ENCODE assay signal across 22 mouse cellular contexts in the genomic region with DNA sequence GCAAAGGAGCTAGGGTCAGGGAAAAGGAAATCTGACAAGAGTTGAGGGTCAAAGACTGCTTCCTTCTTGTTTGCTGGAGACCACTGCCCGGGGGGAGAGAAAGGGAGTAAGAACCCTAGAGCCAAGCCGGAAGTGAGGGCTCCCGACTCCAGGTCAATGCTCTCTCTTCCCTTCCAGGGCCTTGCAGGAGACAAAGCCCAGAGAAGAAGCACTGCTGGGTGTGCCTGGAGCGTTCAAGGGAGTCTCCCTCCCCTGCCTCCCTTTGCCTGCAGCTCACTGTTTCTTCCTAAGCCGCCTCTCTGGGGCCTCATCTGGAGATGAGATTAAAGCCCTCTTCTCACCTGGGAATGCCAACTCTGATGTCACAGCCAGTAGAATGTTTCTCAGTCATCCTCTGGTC. TPM values are rescaled to one million over a fixed set of nuclear protein-coding genes. Genes with fewer than 3 reads are reported as not detected.
DNase-seq lines count a peak whose midpoint lies in the region; ATAC-seq and TF ChIP-seq lines count a peak whose summit lies in the region.
"Had no signal": no experiment of that assay in that cellular context is flagged by ENCODE, and none has a peak within 500 bp of the region (broad histone marks: within the 10 kb centered on the region; RNA-seq: fewer than 3 reads in every experiment).

No protein-coding gene starts in this region.

- H3K9me3 ChIP-seq in heart, embryonic 16.5 days (replicated peaks; ENCODE audit: control insufficient read depth, low read length): no peaks in the 10 kb centered on the region
- H3K9me3 ChIP-seq in lung, embryonic 16.5 days (ENCODE audit: control insufficient read depth, low read length): no peaks in the 10 kb centered on the region
- H3K9me3 ChIP-seq in embryonic facial prominence, embryonic 13.5 days: no peaks in the 10 kb centered on the region
- H3K9me3 ChIP-seq: megakaryocyte, embryonic 14.5 days; neural tube, embryonic 15.5 days had no signal

- no peaks in the 10 kb centered on the region for H3K36me3 ChIP-seq in heart, embryonic 16.5 days (ENCODE audit: control insufficient read depth, insufficient read depth)
- H3K36me3 ChIP-seq in lung, embryonic 16.5 days (ENCODE audit: control insufficient read depth, insufficient read depth, low read length): no peaks in the 10 kb centered on the region
- H3K36me3 ChIP-seq in embryonic facial prominence, embryonic 13.5 days: no peaks in the 10 kb centered on the region
- H3K36me3 ChIP-seq in testis, adult 2 months (ENCODE audit: control insufficient read depth, insufficient read depth, low read length): no peaks in the 10 kb centered on the region
- H3K36me3 ChIP-seq: neural tube, embryonic 15.5 days had no signal

- peak overlapping the region; percentile 55 for H3K27ac ChIP-seq in heart, embryonic 16.5 days (ENCODE audit: low read length)
- no peak overlapping the region for H3K27ac ChIP-seq in lung, embryonic 16.5 days (ENCODE audit: low read length)
- H3K27ac ChIP-seq in embryonic facial prominence, embryonic 13.5 days: no peak overlapping the region
- peak overlapping the region; percentile 83 for H3K27ac ChIP-seq in testis, adult 2 months (ENCODE audit: control insufficient read depth, insufficient read depth, low read depth, low read length)
- H3K27ac ChIP-seq: neural tube, embryonic 15.5 days had no signal

- H3K4me2 ChIP-seq in heart, embryonic 16.5 days (ENCODE audit: low read depth, low read length): no peak overlapping the region; the same call in 1 of the 2 replicates
- H3K4me2 ChIP-seq in lung, embryonic 16.5 days (ENCODE audit: low read depth, low read length): no peak overlapping the region
- no peak overlapping the region for H3K4me2 ChIP-seq in embryonic facial prominence, embryonic 13.5 days
- H3K4me2 ChIP-seq: neural tube, embryonic 15.5 days had no signal

- H3K27me3 ChIP-seq in heart, embryonic 16.5 days (ENCODE audit: control insufficient read depth, insufficient read depth, low read length): no peaks in the 10 kb centered on the region
- no peaks in the 10 kb centered on the region for H3K27me3 ChIP-seq in lung, embryonic 16.5 days (ENCODE audit: control insufficient read depth, insufficient read depth, low read depth, low read length)
- H3K27me3 ChIP-seq in embryonic facial prominence, embryonic 13.5 days: no peaks in the 10 kb centered on the region
- no peaks in the 10 kb centered on the region for H3K27me3 ChIP-seq in testis, adult 2 months (ENCODE audit: control insufficient read depth, insufficient read depth, low read length)
- H3K27me3 ChIP-seq: Patski had no signal

- TF ChIP-seq POLR2A in testis, adult 2 months (IDR thresholded peaks at IDR 0.05; ENCODE audit: control insufficient read depth, low read depth, low read length): no peak; the same call in 1 of the 2 replicates

- no peak for ATAC-seq in heart, embryonic 16.5 days (replicated peaks; ENCODE audit: extremely low read depth, insufficient read depth, low FRiP score)
- no peak for ATAC-seq in lung, embryonic 16.5 days (ENCODE audit: low read depth)
- ATAC-seq in embryonic facial prominence, embryonic 13.5 days (ENCODE audit: insufficient number of reproducible peaks, insufficient read depth, low FRiP score, low TSS enrichment, low read depth): no peak
- no peak for ATAC-seq in frontal cortex, adult (ENCODE audit: low TSS enrichment)
- ATAC-seq: intestine, embryonic 16.5 days; Patski had no signal

- no peak for DNase-seq in heart, postnatal 10 days
- DNase-seq in lung, postnatal 14 days: no peak
- DNase-seq in c-Kit-positive CD71-positive TER-119-positive erythroid progenitor cells, embryonic 14.5 days (ENCODE audit: low spot score): no peak
- DNase-seq: cerebellum, adult 9-10 months; embryo, embryonic 11 days; heart, postnatal 4 days; lung, adult 2 months; thymus, adult 18-20 months had no signal

- 23% methylated on average over 5 of the region's 5 CpGs for WGBS in heart, embryonic 16.5 days
- WGBS in lung, embryonic 16.5 days: 22% methylated on average over 5 of the region's 5 CpGs
- WGBS in embryonic facial prominence, embryonic 13.5 days: 11% methylated on average over 5 of the region's 5 CpGs

- H3K4me3 ChIP-seq in heart, embryonic 16.5 days (ENCODE audit: low read length): peak overlapping the region; percentile 20
- no peak overlapping the region for H3K4me3 ChIP-seq in lung, embryonic 16.5 days (ENCODE audit: low read length)
- no peak overlapping the region for H3K4me3 ChIP-seq in embryonic facial prominence, embryonic 13.5 days
- H3K4me3 ChIP-seq in testis, adult 2 months (ENCODE audit: control insufficient read depth, low read depth, low read length): peak overlapping the region; percentile 53
- H3K4me3 ChIP-seq: neural tube, embryonic 15.5 days had no signal

- TF ChIP-seq CTCF in testis, adult 2 months (IDR thresholded peaks at IDR 0.05; ENCODE audit: control insufficient read depth, insufficient read depth, insufficient replicate concordance, low read depth, low read length): no peak

- peaks cover 23% of the 10 kb centered on the region for H3K4me1 ChIP-seq in heart, embryonic 16.5 days (ENCODE audit: control insufficient read depth, insufficient read depth, low read length)
- H3K4me1 ChIP-seq in lung, embryonic 16.5 days (replicated peaks; ENCODE audit: control insufficient read depth, insufficient read depth, low read length): peaks cover 18% of the 10 kb centered on the region
- peaks cover 25% of the 10 kb centered on the region for H3K4me1 ChIP-seq in embryonic facial prominence, embryonic 13.5 days
- peaks cover 17% of the 10 kb centered on the region for H3K4me1 ChIP-seq in testis, adult 2 months (ENCODE audit: control insufficient read depth, insufficient read depth, low read length)

- peak overlapping the region; percentile 50 for H3K9ac ChIP-seq in heart, embryonic 16.5 days (ENCODE audit: low read length)
- peak overlapping the region; percentile 1; the same call in 1 of the 2 replicates for H3K9ac ChIP-seq in lung, embryonic 16.5 days (ENCODE audit: low read length)
- peak overlapping the region; percentile 44; the same call in 1 of the 2 replicates for H3K9ac ChIP-seq in embryonic facial prominence, embryonic 13.5 days
- H3K9ac ChIP-seq: neural tube, embryonic 15.5 days had no signal

- intact Hi-C loops in heart, postnatal 10 days (cut with DNase I): no loop called here

RNA-seq across cellular contexts. Expression of a gene that starts 10.4 kb away (rescaled TPM):
- polyA plus RNA-seq in heart, embryonic 16.5 days (2015; fragmentation: Nextera tagmentation; extraction: Ambion mirVana): 34.9 and 54.5 TPM in 2 replicates
- 10 to 100 TPM in 1 of 2 experiments, 1 to 10 TPM in 1; 9.8 to 52.9 TPM for total RNA-seq in heart, postnatal 10 days (2021)
- 38.5 and 43.8 TPM in 2 replicates for polyA plus RNA-seq in lung, embryonic 16.5 days (2015; fragmentation: Nextera tagmentation; extraction: Ambion mirVana)
- polyA plus RNA-seq in embryonic facial prominence, embryonic 13.5 days (2015; fragmentation: Nextera tagmentation; extraction: Ambion mirVana): 23.3 and 24.5 TPM in 2 replicates
- 19.8 and 22.7 TPM in 2 replicates for polyA plus RNA-seq in testis, adult 2 months (2012; rRNA removed)

RNA-seq across cellular contexts. Expression of a gene that starts 23.7 kb away (rescaled TPM):
- polyA plus RNA-seq in heart, embryonic 16.5 days (2015; fragmentation: Nextera tagmentation; extraction: Ambion mirVana): not detected in 2 replicates
- not detected for total RNA-seq in heart, postnatal 10 days (2021)
- polyA plus RNA-seq in lung, embryonic 16.5 days (2015; fragmentation: Nextera tagmentation; extraction: Ambion mirVana): not detected in 2 replicates
- polyA plus RNA-seq in embryonic facial prominence, embryonic 13.5 days (2015; fragmentation: Nextera tagmentation; extraction: Ambion mirVana): not detected in 2 replicates
- 513 and 515 TPM in 2 replicates for polyA plus RNA-seq in testis, adult 2 months (2012; rRNA removed)
- total RNA-seq: adrenal gland, adult 2 months; gastrocnemius, postnatal 4 days; heart, postnatal 4 days; layer of hippocampus, adult 8-10 months; left cerebral cortex, postnatal 10 days had no signal
- polyA plus RNA-seq: adrenal gland, adult 2 months; intestine, embryonic 16.5 days; lung, adult 2 months; neural tube, embryonic 15.5 days; Patski had no signal

RNA-seq across cellular contexts. Expression of a gene that starts 42.3 kb away (rescaled TPM):
- polyA plus RNA-seq in heart, embryonic 16.5 days (2015; fragmentation: Nextera tagmentation; extraction: Ambion mirVana): not detected in 2 replicates
- not detected for total RNA-seq in heart, postnatal 10 days (2021)
- polyA plus RNA-seq in lung, embryonic 16.5 days (2015; fragmentation: Nextera tagmentation; extraction: Ambion mirVana): not detected in 2 replicates
- polyA plus RNA-seq in embryonic facial prominence, embryonic 13.5 days (2015; fragmentation: Nextera tagmentation; extraction: Ambion mirVana): not detected in 2 replicates
- polyA plus RNA-seq in testis, adult 2 months (2012; rRNA removed): not detected in 2 replicates
- total RNA-seq: adrenal gland, adult 2 months; gastrocnemius, postnatal 4 days; heart, postnatal 4 days; layer of hippocampus, adult 8-10 months; left cerebral cortex, postnatal 10 days had no signal
- polyA plus RNA-seq: adrenal gland, adult 2 months; intestine, embryonic 16.5 days; lung, adult 2 months; neural tube, embryonic 15.5 days; Patski; spleen, adult 2 months had no signal

RNA-seq across cellular contexts. Expression of a gene that starts 53.7 kb away (rescaled TPM):
- 2.2 TPM in 1 of 2 replicates, not detected in the other for polyA plus RNA-seq in heart, embryonic 16.5 days (2015; fragmentation: Nextera tagmentation; extraction: Ambion mirVana)
- total RNA-seq in heart, postnatal 10 days (2021): not detected
- 0.35 and 1.8 TPM in 2 replicates for polyA plus RNA-seq in lung, embryonic 16.5 days (2015; fragmentation: Nextera tagmentation; extraction: Ambion mirVana)
- 1.3 TPM in 1 of 2 replicates, not detected in the other for polyA plus RNA-seq in embryonic facial prominence, embryonic 13.5 days (2015; fragmentation: Nextera tagmentation; extraction: Ambion mirVana)
- 2.5 and 4.1 TPM in 2 replicates for polyA plus RNA-seq in testis, adult 2 months (2012; rRNA removed)
- total RNA-seq: adrenal gland, adult 2 months; gastrocnemius, postnatal 4 days; heart, postnatal 4 days; layer of hippocampus, adult 8-10 months; left cerebral cortex, postnatal 10 days had no signal
- polyA plus RNA-seq: neural tube, embryonic 15.5 days; Patski had no signal

Comparison
In these comparisons a context has a peak if more than half of its experiments do, and no peak if none do; other contexts are left out.
1. H3K27ac ChIP-seq: peak in heart, embryonic 16.5 days (single experiment) and testis, adult 2 months (single experiment); none in lung, embryonic 16.5 days (single experiment) and embryonic facial prominence, embryonic 13.5 days (single experiment).
2. H3K4me3 ChIP-seq: peak in heart, embryonic 16.5 days (single experiment) and testis, adult 2 months (single experiment); none in lung, embryonic 16.5 days (single experiment) and embryonic facial prominence, embryonic 13.5 days (single experiment).
3. RNA of a gene that starts 23.7 kb away (polyA plus RNA-seq): 513 to 515 TPM in testis, adult 2 months; not detected in heart, embryonic 16.5 days, not detected in lung, embryonic 16.5 days and not detected in embryonic facial prominence, embryonic 13.5 days; every median in the first group is over 100 times any median in the second.
4. Peak in every context shown above with its lines, with median percentiles within 50 percentile points of each other: H3K9ac ChIP-seq.